Mouse (Mus musculus) hindbrain, embryonic 15.5 days (tissue): ENCODE data around the gene Ptcd2. TPM values are rescaled to one million over a fixed set of nuclear protein-coding genes. Genes with fewer than 3 reads are reported as not detected.

Source experiments
- ATAC-seq: fragments of 200-750 bp; cut with Nextera tagmentation; 2 replicates; pipeline ENCODE4 v1.8.0; 2017; ENCODE audit warnings: low read depth, moderate number of reproducible peaks, moderate TSS enrichment; ENCODE audit not compliant: low FRiP score
- H3K27ac ChIP-seq: fragments of 300-500 bp; sonication (generic); replicated peaks from 2 replicates; pipeline ENCODE4 v1.5.1; 2015; ENCODE audit warnings: mild to moderate bottlenecking, inconsistent platforms
- H3K27me3 ChIP-seq: fragments of 300-500 bp; sonication (generic); 2 replicates; pipeline ENCODE4 v1.6.1; 2015; ENCODE audit warnings: control low read depth, inconsistent platforms
- H3K36me3 ChIP-seq: fragments of 300-500 bp; sonication (generic); 2 replicates; pipeline ENCODE4 v1.6.1; 2015; ENCODE audit warnings: control low read depth, inconsistent platforms
- H3K4me1 ChIP-seq: fragments of 300-500 bp; sonication (generic); replicated peaks from 2 replicates; pipeline ENCODE4 v1.6.1; 2015; ENCODE audit warnings: control low read depth, inconsistent platforms
- H3K4me2 ChIP-seq: fragments of 300-500 bp; sonication (generic); 2 replicates; pipeline ENCODE4 v1.6.1; 2015; ENCODE audit warnings: moderate library complexity, mild to moderate bottlenecking, inconsistent platforms
- H3K4me3 ChIP-seq: fragments of 300-500 bp; sonication (generic); 2 replicates; pipeline ENCODE4 v1.5.1; 2015; ENCODE audit warnings: mild to moderate bottlenecking, inconsistent platforms
- H3K9ac ChIP-seq: fragments of 300-500 bp; sonication (generic); 2 replicates; pipeline ENCODE4 v1.6.1; 2015; ENCODE audit warnings: inconsistent platforms
- H3K9me3 ChIP-seq: fragments of 300-500 bp; sonication (generic); 2 replicates; pipeline ENCODE4 v1.6.1; 2016; ENCODE audit warnings: control low read depth, inconsistent platforms
- WGBS: fragments of 180-500 bp; shearing (Covaris S2); methylation state at CpG from one replicate; pipeline ENCODE4 v1.1.7; 2015; 5-methylcytosine and 5-hydroxymethylcytosine counted together
- polyA plus RNA-seq: library from polyadenylated mRNA; unstranded; fragments of >200 nt; fragmentation: Nextera tagmentation; extraction: Ambion mirVana; gene quantifications from 2 replicates; pipeline ENCODE4 v1.2.1, GENCODE M21; 2015

Ptcd2 gene
- polyA plus RNA-seq, 1 experiment from 2014 or later: 53.1 TPM

DNA sequence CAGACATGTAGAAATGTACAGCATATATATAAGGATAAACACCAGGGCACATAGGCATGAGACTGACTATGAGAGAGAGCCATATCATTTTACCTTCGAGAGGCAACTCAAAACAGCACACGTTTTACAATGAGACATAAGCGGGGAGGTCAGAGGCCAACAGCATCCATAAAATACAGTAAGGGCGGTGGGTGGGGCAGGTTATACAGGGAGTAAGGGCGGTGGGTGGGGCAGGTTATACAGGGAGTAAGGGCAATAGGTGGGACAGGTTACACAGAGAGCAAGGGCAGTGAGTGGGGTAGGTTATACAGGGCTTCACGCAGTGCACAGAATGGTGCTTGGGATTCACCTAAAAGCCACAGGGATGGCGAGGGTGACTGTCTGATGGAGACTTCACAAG is 24.1 kb downstream of the Ptcd2 start:
- Histone ChIP-seq H3K9ac (no peak overlapping the region), H3K4me2 (no peak overlapping the region), H3K27ac (no peak overlapping the region), H3K36me3 (peaks cover 30% of the 10 kb centered on the region), H3K27me3 (no peaks in the 10 kb centered on the region), H3K4me1 (no peaks in the 10 kb centered on the region), H3K9me3 (no peaks in the 10 kb centered on the region), H3K4me3 (no peak overlapping the region)
- ATAC-seq: no peak
- WGBS: 94% methylated on average over 7 of the region's 7 CpGs

DNA sequence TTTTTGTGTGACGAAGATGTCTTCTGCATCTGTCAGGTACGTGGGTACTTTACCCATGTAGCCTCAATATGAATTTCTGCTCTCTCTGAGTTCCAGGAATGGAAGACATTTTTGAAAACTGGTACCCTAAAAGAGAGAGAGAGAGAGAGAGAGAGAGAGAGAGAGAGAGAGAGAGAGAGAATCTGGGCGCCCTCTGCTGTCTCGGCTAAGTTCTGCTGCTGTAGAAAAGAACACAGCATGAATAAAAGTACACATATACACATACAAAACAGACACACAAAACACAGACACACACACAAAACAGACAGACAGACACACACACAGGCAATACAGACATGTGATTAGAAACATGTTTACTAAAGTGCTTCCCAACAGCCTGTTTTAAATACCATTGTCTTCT is 27.4 kb downstream of the Ptcd2 start:
- Histone ChIP-seq H3K27me3 (no peaks in the 10 kb centered on the region), H3K4me2 (no peak overlapping the region), H3K9ac (no peak overlapping the region), H3K27ac (no peak overlapping the region), H3K4me1 (no peaks in the 10 kb centered on the region), H3K36me3 (peaks cover 13% of the 10 kb centered on the region), H3K4me3 (no peak overlapping the region), H3K9me3 (no peaks in the 10 kb centered on the region)
- WGBS: 60% methylated on average over 4 of the region's 4 CpGs
- no peak for ATAC-seq

DNA sequence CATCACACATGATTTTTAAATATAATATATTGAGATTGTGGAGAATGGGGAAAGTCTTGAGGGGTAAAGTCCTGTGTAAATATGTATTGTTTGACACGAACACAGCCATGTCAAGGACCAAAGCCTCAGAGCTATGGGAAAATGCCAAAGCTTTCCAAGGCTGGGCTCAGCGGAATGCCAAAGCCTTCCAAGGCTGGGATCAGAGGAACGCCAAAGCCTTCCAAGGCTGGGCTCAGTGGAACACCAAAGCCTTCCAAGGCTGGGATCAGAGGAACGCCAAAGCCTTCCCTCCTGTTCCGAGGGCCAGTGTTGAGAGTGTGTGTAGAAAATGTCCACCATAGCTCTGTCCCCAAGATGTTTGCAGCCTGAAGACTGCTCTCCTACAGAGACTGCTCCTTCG is 28.1 kb downstream of the Ptcd2 start:
- no peak for ATAC-seq
- Histone ChIP-seq H3K9me3 (no peaks in the 10 kb centered on the region), H3K4me3 (no peak overlapping the region), H3K36me3 (peaks cover 11% of the 10 kb centered on the region), H3K27ac (no peak overlapping the region), H3K9ac (no peak overlapping the region), H3K4me1 (no peaks in the 10 kb centered on the region), H3K27me3 (no peaks in the 10 kb centered on the region), H3K4me2 (no peak overlapping the region)
- WGBS: 90% methylated on average over 6 of the region's 6 CpGs

DNA sequence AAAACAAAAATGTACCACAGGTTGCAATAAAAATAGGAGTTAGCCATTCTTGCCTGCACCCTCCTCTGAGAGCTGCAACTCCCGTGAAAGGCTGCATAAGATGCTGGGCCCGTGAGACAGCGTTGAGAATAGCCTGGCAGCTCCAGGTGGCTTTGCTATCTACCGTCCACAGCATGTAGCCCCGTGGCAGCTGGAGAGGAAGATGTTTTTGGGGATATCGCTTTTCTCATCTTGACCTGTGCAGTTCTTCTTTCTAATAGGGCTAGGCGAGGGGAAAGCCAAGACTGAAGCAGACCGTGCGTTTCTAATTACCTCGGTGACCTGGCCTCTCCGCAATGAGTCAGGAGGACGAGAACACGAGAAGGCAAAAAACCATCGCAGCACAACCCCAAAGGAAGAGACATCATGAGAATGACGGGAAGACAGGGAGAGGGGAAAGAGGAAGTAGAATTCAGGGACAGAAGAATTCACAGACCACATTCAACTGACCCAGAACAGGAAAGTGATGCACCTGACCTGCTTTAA is 29.8 kb downstream of the Ptcd2 start:
- Histone ChIP-seq H3K27me3 (no peaks in the 10 kb centered on the region), H3K9me3 (no peaks in the 10 kb centered on the region), H3K27ac (no peak overlapping the region), H3K4me2 (no peak overlapping the region), H3K4me1 (no peaks in the 10 kb centered on the region), H3K4me3 (no peak overlapping the region), H3K36me3 (peaks cover 3% of the 10 kb centered on the region), H3K9ac (no peak overlapping the region)
- WGBS: 85% methylated on average over 15 of the region's 15 CpGs
- ATAC-seq: no peak

DNA sequence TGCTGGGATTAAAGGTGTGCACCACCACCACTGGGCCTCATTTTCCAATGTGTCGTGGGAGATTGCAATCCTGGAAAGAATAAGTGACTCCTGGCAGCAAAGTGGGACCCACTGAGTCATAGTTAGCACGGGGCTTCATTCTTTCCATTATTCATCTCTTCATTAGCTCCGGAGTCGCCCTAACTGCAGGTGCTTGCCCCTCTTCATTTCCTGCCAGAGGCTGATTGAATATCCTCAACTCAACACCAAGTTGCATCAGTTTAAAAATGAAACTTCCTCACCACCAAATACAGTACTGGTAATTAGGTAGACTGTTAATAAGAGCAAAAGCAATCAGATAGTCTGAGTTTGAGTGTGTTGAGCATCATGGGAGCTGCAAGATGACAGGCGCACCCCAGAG is 30.4 kb downstream of the Ptcd2 start:
- 95% methylated on average over 5 of the region's 5 CpGs for WGBS
- Histone ChIP-seq H3K36me3 (peaks cover 2% of the 10 kb centered on the region; the same call in 1 of the 2 replicates), H3K9ac (no peak overlapping the region), H3K4me1 (no peaks in the 10 kb centered on the region), H3K27ac (no peak overlapping the region), H3K4me3 (no peak overlapping the region), H3K9me3 (no peaks in the 10 kb centered on the region), H3K4me2 (no peak overlapping the region), H3K27me3 (no peaks in the 10 kb centered on the region)
- no peak for ATAC-seq

DNA sequence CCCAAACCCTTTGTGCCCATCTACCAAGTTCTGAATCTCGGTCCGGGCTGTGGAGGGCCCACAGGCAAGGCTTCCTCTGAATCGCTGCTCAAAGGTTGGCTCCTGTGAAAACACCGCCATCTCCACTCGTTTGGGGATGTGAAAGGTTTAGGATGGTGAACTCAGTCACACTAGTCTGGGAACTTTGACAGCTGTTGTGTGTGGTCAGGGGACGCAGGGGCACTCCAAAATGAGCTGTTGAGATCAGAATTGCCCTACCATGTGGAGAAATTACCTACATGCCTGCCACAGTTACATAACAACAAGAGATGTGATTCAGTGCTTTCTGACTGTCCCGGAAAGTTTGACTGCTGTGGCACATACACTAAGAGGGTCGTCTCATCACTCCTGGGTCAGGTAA is 36.1 kb downstream of the Ptcd2 start:
- H3K9ac ChIP-seq: no peak overlapping the region
- no peak for ATAC-seq
- 0 out of 2 replicates have a peak, but pooled peaks cover 3% of the 10 kb centered on the region for H3K4me1 ChIP-seq
- 91% methylated on average over 8 of the region's 8 CpGs for WGBS
- no peak overlapping the region for H3K4me3 ChIP-seq
- H3K9me3 ChIP-seq: no peaks in the 10 kb centered on the region
- H3K4me2 ChIP-seq: no peak overlapping the region
- no peaks in the 10 kb centered on the region for H3K27me3 ChIP-seq
- H3K36me3 ChIP-seq: no peaks in the 10 kb centered on the region
- H3K27ac ChIP-seq: no peak overlapping the region

DNA sequence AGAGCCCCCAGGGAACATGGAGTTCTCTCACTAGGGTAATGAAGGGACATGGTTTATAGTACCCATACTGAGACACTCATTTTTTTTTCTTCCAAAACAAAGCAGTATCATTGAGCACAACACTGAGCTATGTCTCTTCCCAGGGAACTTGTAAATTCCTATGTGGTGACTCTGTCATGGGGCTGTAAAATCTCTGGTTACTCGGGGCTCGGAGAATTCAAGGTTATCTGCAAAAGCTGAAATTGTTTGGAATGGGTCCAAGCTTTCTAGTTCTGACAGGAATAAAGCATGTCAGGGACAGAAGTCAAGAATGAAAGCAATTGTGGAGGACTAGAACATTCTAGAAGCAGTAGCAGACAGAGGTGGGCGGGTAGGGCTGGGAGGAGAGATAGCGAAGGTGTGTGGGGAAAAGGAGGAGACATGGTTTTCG is 36.6 kb downstream of the Ptcd2 start:
- 86% methylated on average over 5 of the region's 5 CpGs for WGBS
- H3K9me3 ChIP-seq: no peaks in the 10 kb centered on the region
- no peaks in the 10 kb centered on the region for H3K36me3 ChIP-seq
- no peak overlapping the region for H3K4me2 ChIP-seq
- H3K4me3 ChIP-seq: no peak overlapping the region
- no peak overlapping the region for H3K27ac ChIP-seq
- no peak overlapping the region for H3K9ac ChIP-seq
- ATAC-seq: no peak
- H3K27me3 ChIP-seq: no peaks in the 10 kb centered on the region
- H3K4me1 ChIP-seq: 0 out of 2 replicates have a peak, but pooled peaks cover 3% of the 10 kb centered on the region

DNA sequence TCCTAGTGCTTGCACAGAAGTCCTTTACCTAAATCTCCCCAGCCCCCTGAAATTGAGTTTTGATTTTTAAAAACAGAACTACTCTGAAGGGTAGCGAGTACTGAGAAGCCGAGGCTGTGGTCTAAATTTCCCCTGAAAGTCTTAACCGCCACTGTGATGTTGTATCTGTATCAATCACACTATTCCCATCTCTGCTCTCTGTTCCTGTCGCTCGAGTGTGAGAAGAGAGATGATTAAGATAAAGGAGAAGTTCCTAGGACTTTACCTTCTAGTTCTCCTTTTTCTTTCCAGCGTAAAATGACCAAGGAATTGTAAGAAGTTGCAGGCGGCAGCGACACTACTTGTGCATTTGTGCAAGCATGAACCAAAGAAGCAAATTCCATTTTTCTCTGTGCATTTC is 38.3 kb downstream of the Ptcd2 start:
- 0 out of 2 replicates have a peak, but pooled peaks cover 3% of the 10 kb centered on the region for H3K4me1 ChIP-seq
- H3K9ac ChIP-seq: no peak overlapping the region
- H3K27me3 ChIP-seq: no peaks in the 10 kb centered on the region
- WGBS: 84% methylated on average over 8 of the region's 8 CpGs
- H3K9me3 ChIP-seq: no peaks in the 10 kb centered on the region
- no peak overlapping the region for H3K27ac ChIP-seq
- no peaks in the 10 kb centered on the region for H3K36me3 ChIP-seq
- ATAC-seq: no peak
- H3K4me2 ChIP-seq: no peak overlapping the region
- no peak overlapping the region for H3K4me3 ChIP-seq

DNA sequence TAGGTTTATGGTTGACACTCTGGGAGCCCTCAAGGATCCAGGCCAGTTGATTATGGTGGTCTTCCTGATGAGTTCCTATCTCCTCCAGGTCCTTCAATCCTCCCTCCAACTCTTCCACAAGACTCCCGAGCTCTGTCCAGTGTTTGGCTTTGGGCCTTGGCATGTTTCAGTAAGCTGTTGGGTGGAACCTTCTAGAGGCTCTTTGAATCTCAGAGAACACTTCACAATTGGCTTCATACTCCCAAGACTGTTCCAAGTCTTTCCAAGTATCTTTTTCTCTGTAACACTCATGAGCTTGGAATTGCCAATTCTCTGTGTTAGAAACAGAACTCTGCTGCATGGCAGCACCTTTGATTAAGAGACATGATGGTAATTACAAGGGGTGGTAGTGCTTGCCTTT is 39.3 kb downstream of the Ptcd2 start:
- Histone ChIP-seq H3K36me3 (no peaks in the 10 kb centered on the region), H3K4me1 (0 out of 2 replicates have a peak, but pooled peaks cover 3% of the 10 kb centered on the region), H3K27me3 (no peaks in the 10 kb centered on the region), H3K9ac (no peak overlapping the region), H3K4me2 (no peak overlapping the region), H3K27ac (no peak overlapping the region), H3K9me3 (no peaks in the 10 kb centered on the region), H3K4me3 (no peak overlapping the region)
- WGBS: 97% methylated on average over 1 of the region's 1 CpGs
- ATAC-seq: no peak

DNA sequence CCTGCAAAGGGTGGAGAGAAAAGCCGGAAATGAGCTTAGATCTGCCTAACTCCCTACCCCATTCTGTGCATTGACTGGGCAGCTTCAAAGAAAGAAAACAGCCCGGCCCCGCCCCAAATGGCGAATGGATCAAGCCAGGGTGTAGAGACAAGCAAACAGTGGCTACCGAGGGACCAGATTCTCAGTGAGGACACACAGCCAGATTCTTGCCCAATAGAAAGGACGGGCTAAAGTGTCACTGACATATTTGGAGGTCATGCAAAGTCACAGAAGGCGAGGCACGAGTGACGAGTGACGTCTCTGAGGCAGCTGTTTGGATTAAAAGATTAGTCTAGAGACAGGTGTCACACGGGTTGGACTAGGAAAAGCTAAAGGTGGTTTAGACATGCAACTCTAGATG is 40.1 kb downstream of the Ptcd2 start:
- Histone ChIP-seq H3K27me3 (no peaks in the 10 kb centered on the region), H3K36me3 (no peaks in the 10 kb centered on the region), H3K9me3 (no peaks in the 10 kb centered on the region), H3K4me2 (no peak overlapping the region), H3K9ac (no peak overlapping the region), H3K27ac (no peak overlapping the region), H3K4me1 (0 out of 2 replicates have a peak, but pooled peaks cover 3% of the 10 kb centered on the region), H3K4me3 (no peak overlapping the region)
- ATAC-seq: no peak
- WGBS: 75% methylated on average over 11 of the region's 11 CpGs

DNA sequence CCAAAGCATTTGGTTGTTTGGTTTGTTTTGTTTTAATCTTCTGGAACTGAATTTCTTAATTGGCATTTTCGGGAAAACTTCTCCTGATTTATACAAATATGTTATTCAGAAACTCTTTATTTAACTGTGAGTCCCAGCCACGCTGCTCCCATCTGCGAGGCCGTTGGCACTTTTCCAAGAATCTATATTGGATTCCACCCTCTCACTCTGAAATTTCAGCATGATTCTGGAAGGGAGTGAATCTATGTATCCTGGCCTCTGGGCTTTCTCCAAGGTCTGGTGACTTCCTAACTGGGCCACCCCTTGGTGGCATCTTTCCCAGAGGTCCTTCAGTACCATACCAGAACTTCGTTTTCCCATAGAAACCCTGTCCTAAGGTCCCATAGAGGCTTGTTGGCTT is 40.7 kb downstream of the Ptcd2 start:
- H3K36me3 ChIP-seq: no peaks in the 10 kb centered on the region
- H3K9me3 ChIP-seq: no peaks in the 10 kb centered on the region
- no peak overlapping the region for H3K9ac ChIP-seq
- no peaks in the 10 kb centered on the region for H3K27me3 ChIP-seq
- no peak overlapping the region for H3K27ac ChIP-seq
- 61% methylated on average over 5 of the region's 5 CpGs for WGBS
- no peak overlapping the region for H3K4me3 ChIP-seq
- ATAC-seq: no peak
- H3K4me2 ChIP-seq: no peak overlapping the region
- 0 out of 2 replicates have a peak, but pooled peaks cover 3% of the 10 kb centered on the region for H3K4me1 ChIP-seq

DNA sequence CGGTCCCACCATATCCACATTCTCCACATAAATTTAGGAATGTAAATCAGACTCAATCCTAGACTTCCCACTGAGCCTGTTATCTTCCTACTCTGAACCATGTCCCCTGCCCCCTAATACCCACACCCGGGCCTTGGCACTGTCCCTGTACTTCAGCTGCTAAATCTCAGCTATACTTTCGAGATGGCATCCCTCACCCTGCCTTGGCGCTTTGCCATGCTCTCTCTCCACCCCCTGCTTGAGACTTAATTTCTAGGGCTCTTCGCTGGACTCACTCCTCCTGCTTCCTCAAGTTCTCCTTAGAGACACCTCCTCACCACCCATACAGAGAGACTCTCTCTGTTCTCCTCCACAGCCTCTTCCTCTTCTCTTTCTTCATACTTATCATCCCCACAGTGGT is 44.6 kb downstream of the Ptcd2 start:
- no peak overlapping the region for H3K9ac ChIP-seq
- 86% methylated on average over 5 of the region's 5 CpGs for WGBS
- no peaks in the 10 kb centered on the region for H3K27me3 ChIP-seq

DNA sequence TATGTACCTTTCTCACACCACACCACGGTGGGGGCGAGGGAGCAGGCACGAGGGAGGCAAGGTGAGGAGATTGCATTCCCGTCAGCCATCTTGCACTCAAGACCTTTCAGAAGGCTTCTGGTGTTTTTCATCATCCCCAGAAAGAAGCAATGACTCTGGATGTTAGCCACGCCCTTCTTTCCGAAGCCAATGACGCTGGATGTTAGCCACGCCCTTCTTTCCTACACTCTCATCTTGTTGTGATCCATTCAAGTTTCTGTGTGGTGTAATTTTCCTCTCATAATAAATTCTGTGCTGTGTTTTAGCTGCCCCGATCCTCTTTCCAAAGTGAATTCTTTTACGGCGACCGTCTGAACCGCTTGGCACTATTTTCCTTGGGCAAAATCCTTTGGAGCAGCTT is 50.3 kb downstream of the Ptcd2 start:
- no peak for ATAC-seq
- H3K4me2 ChIP-seq: no peak overlapping the region
- H3K27me3 ChIP-seq: no peaks in the 10 kb centered on the region
- no peak overlapping the region for H3K9ac ChIP-seq
- no peak overlapping the region for H3K4me3 ChIP-seq
- no peaks in the 10 kb centered on the region for H3K9me3 ChIP-seq
- 93% methylated on average over 13 of the region's 13 CpGs for WGBS
- no peaks in the 10 kb centered on the region for H3K36me3 ChIP-seq
- H3K27ac ChIP-seq: no peak overlapping the region
- no peaks in the 10 kb centered on the region for H3K4me1 ChIP-seq

More for the DNA sequence above, 44.6 kb downstream of the Ptcd2 start:
- Histone ChIP-seq H3K27ac (no peak overlapping the region), H3K9me3 (no peaks in the 10 kb centered on the region), H3K4me3 (no peak overlapping the region), H3K4me1 (0 out of 2 replicates have a peak, but pooled peaks cover 3% of the 10 kb centered on the region), H3K36me3 (no peaks in the 10 kb centered on the region), H3K4me2 (no peak overlapping the region)
- ATAC-seq: no peak
